Mouse (Mus musculus): ENCODE measurements around the gene Gm5901. TPM values are rescaled to one million over a fixed set of nuclear protein-coding genes. Genes with fewer than 3 reads are reported as not detected.

Gene Gm5901
- polyA plus RNA-seq, 1 experiment from 2014 or later, result not detected

- peaks cover 45% of the 10 kb centered on the region for H3K27me3 ChIP-seq (ENCODE audit: control insufficient read depth, insufficient read depth, low read length)
- peaks cover 0 to 5% of the 10 kb centered on the region in 2 experiments; a peak in 3 of 4 replicates for H3K4me1 ChIP-seq (ENCODE audit: control insufficient read depth in 2 of 2, insufficient read depth in 2 of 2, low read length in 2 of 2)
- H3K4me3 ChIP-seq (ENCODE audit: control insufficient read depth in 1 of 2, insufficient read depth in 1 of 2, low read depth in 1 of 2, low read length in 2 of 2), result peak within 1 kb of the TSS; percentile 35 to 38
- 4% methylated on average over 31 of the region's 31 CpGs for WGBS
- H3K36me3 ChIP-seq (ENCODE audit: control insufficient read depth, insufficient read depth, low read length), result no peaks in the 10 kb centered on the region
- H3K4me2 ChIP-seq (ENCODE audit: low read length), result peak within 1 kb of the TSS; percentile 70
- no peak; the same call in 1 of the 2 replicates for ATAC-seq (ENCODE audit: insufficient number of reproducible peaks, insufficient read depth, low FRiP score, low read depth)
- no peak within 1 kb of the TSS for H3K27ac ChIP-seq (replicated peaks in 1 of 2; ENCODE audit: control insufficient read depth in 1 of 2, insufficient read depth in 1 of 2, low read depth in 2 of 2, low read length in 2 of 2)
- H3K9me3 ChIP-seq (ENCODE audit: control insufficient read depth, low read length), result no peaks in the 10 kb centered on the region
- H3K9ac ChIP-seq (ENCODE audit: low read length), result peak within 1 kb of the TSS; percentile 54
Measured at GRCm38 (mm10) chr7:105425424-105426043, 50.7 kb downstream of the Gm5901 start, which contains the start of gene Cckbr. Gene Cckbr (plus strand): TSS chr7:105425731.

GRCm38 (mm10) chr7:105426051-105426450 lies 51.2 kb downstream of the Gm5901 start:
- Histone ChIP-seq H3K27me3 (ENCODE audit: control insufficient read depth, insufficient read depth, low read length) (peaks cover 45% of the 10 kb centered on the region), H3K36me3 (ENCODE audit: control insufficient read depth, insufficient read depth, low read length) (no peaks in the 10 kb centered on the region), H3K9me3 (ENCODE audit: control insufficient read depth, low read length) (no peaks in the 10 kb centered on the region), H3K9ac (ENCODE audit: low read length) (peak overlapping the region; percentile 54), H3K4me1 (ENCODE audit: control insufficient read depth in 2 of 2, insufficient read depth in 2 of 2, low read length in 2 of 2) (peaks cover 0 to 5% of the 10 kb centered on the region in 2 experiments; a peak in 3 of 4 replicates), H3K4me2 (ENCODE audit: low read length) (peak overlapping the region; percentile 70), H3K27ac (replicated peaks in 1 of 2; ENCODE audit: control insufficient read depth in 1 of 2, insufficient read depth in 1 of 2, low read depth in 2 of 2, low read length in 2 of 2) (no peak overlapping the region), H3K4me3 (ENCODE audit: control insufficient read depth in 1 of 2, insufficient read depth in 1 of 2, low read depth in 1 of 2, low read length in 2 of 2) (peak overlapping the region; percentile 35 to 38)
- WGBS, result 12% methylated on average over 10 of the region's 11 CpGs
- no peak for ATAC-seq (ENCODE audit: insufficient number of reproducible peaks, insufficient read depth, low FRiP score, low read depth)

Other genes starting within 250 kb of the Gm5901 start
- not detected in 2 replicates for gene Olfr683, start 228.0 kb upstream of the Gm5901 start, polyA plus RNA-seq (2014; fragmentation: Nextera tagmentation; extraction: Ambion mirVana)
- gene Olfr684, start 211.4 kb upstream of the Gm5901 start, polyA plus RNA-seq (2014; fragmentation: Nextera tagmentation; extraction: Ambion mirVana), result not detected in 2 replicates
- gene Olfr685, start 189.0 kb upstream of the Gm5901 start, polyA plus RNA-seq (2014; fragmentation: Nextera tagmentation; extraction: Ambion mirVana), result not detected in 2 replicates
- gene Olfr686, start 167.6 kb upstream of the Gm5901 start, polyA plus RNA-seq (2014; fragmentation: Nextera tagmentation; extraction: Ambion mirVana), result not detected in 2 replicates
- not detected in 2 replicates for gene Olfr688, start 86.9 kb upstream of the Gm5901 start, polyA plus RNA-seq (2014; fragmentation: Nextera tagmentation; extraction: Ambion mirVana)
- gene Olfr689, start 63.9 kb upstream of the Gm5901 start, polyA plus RNA-seq (2014; fragmentation: Nextera tagmentation; extraction: Ambion mirVana), result not detected in 2 replicates
- not detected in 2 replicates for gene Olfr690, start 40.9 kb upstream of the Gm5901 start, polyA plus RNA-seq (2014; fragmentation: Nextera tagmentation; extraction: Ambion mirVana)
- gene Olfr691, start 32.8 kb upstream of the Gm5901 start, polyA plus RNA-seq (2014; fragmentation: Nextera tagmentation; extraction: Ambion mirVana), result not detected in 2 replicates
- not detected in 2 replicates for gene Olfr692, start 6.8 kb upstream of the Gm5901 start, polyA plus RNA-seq (2014; fragmentation: Nextera tagmentation; extraction: Ambion mirVana)
- 30.2 and 34.0 TPM in 2 replicates for gene Fam160a2, start 25.0 kb downstream of the Gm5901 start, polyA plus RNA-seq (2014; fragmentation: Nextera tagmentation; extraction: Ambion mirVana)
- not detected in 2 replicates for gene Cnga4, start 29.5 kb downstream of the Gm5901 start, polyA plus RNA-seq (2014; fragmentation: Nextera tagmentation; extraction: Ambion mirVana)
- not detected in 2 replicates for gene Cckbr, start 50.7 kb downstream of the Gm5901 start, polyA plus RNA-seq (2014; fragmentation: Nextera tagmentation; extraction: Ambion mirVana)
- gene Cavin3, start 107.3 kb downstream of the Gm5901 start, polyA plus RNA-seq (2014; fragmentation: Nextera tagmentation; extraction: Ambion mirVana), result 93.8 and 99.0 TPM in 2 replicates
- 60.1 and 64.2 TPM in 2 replicates for gene Smpd1, start 179.3 kb downstream of the Gm5901 start, polyA plus RNA-seq (2014; fragmentation: Nextera tagmentation; extraction: Ambion mirVana)
- 37.3 and 39.6 TPM in 2 replicates for gene Apbb1, start 206.6 kb downstream of the Gm5901 start, polyA plus RNA-seq (2014; fragmentation: Nextera tagmentation; extraction: Ambion mirVana)
- 0.26 TPM in 1 of 2 replicates, not detected in the other for gene Hpx, start 225.1 kb downstream of the Gm5901 start, polyA plus RNA-seq (2014; fragmentation: Nextera tagmentation; extraction: Ambion mirVana)